Mouse (Mus musculus) limb, embryonic 10.5 days (tissue): ENCODE measurements around the gene Olfr1258. TPM values are rescaled to one million over a fixed set of nuclear protein-coding genes. Genes with fewer than 3 reads are reported as not detected.
"Not testable (repeated sequence)": the region's sequence is repeated elsewhere in the genome, so short reads cannot be mapped to it uniquely, and the experiment has no call there.

Experiments used
- DNase-seq: peaks from one replicate; pipeline ENCODE4 v3.0.0-alpha.2; 2017; ENCODE audit warnings: low spot score
- H3K27ac ChIP-seq: fragments of 300-500 bp; sonication (generic); 2 replicates; pipeline ENCODE4 v1.5.1; 2016; ENCODE audit warnings: mild to moderate bottlenecking
- H3K27me3 ChIP-seq: fragments of 300-500 bp; sonication (generic); 2 replicates; pipeline ENCODE4 v1.6.1; 2016; ENCODE audit warnings: low read depth, mild to moderate bottlenecking; ENCODE audit not compliant: poor library complexity, severe bottlenecking
- H3K36me3 ChIP-seq: fragments of 300-500 bp; sonication (generic); 2 replicates; pipeline ENCODE4 v1.6.1; 2016; ENCODE audit warnings: mild to moderate bottlenecking, moderate library complexity
- H3K4me1 ChIP-seq: fragments of 300-500 bp; sonication (generic); 2 replicates; pipeline ENCODE4 v1.6.1; 2016
- H3K4me3 ChIP-seq: fragments of 300-500 bp; sonication (generic); 2 replicates; pipeline ENCODE4 v1.5.1; 2016; ENCODE audit warnings: mild to moderate bottlenecking, moderate library complexity
- H3K9me3 ChIP-seq: fragments of 300-500 bp; sonication (generic); replicated peaks from 2 replicates; pipeline ENCODE4 v1.6.1; 2016; ENCODE audit warnings: mild to moderate bottlenecking
- WGBS: fragments of 180-500 bp; shearing (Covaris S2); methylation state at CpG from one replicate; pipeline ENCODE4 v1.1.7; 2016; 5-methylcytosine and 5-hydroxymethylcytosine counted together
- polyA plus RNA-seq: library from polyadenylated mRNA; unstranded; fragments of >200 nt; fragmentation: Nextera tagmentation; extraction: Ambion mirVana; gene quantifications from 2 replicates; pipeline ENCODE4 v1.2.1, GENCODE M21; 2016

The Olfr1258 gene
- polyA plus RNA-seq: not detected in 2 replicates

DNA sequence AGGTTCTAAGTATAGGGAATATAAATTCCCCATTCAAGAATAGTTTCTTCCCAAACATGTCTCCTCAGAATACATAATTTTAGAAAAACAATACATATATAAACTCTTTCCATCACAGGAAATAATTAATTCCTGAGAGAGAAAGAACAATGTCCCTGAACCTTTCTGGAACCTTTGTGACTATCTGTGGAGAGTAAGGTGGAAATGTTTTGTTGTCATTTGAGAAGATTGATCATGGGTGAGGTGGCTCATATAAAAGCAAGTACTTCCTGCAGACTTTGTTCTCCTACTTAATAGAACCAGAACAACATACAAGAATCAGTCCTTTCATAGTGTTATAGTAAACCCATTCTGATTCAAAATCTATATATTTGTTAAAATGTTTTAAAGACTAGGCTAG is at the start of gene Olfr1258:
Gene Olfr1258, plus strand, starts transcription at position 301 of the 400 bp plus-strand sequence.
- H3K27ac ChIP-seq: no peak within 1 kb of the TSS
- no peaks in the 10 kb centered on the region for H3K4me1 ChIP-seq
- H3K4me3 ChIP-seq: no peak within 1 kb of the TSS
- DNase-seq: no peak
- H3K36me3 ChIP-seq: no peaks in the 10 kb centered on the region
- no peaks in the 10 kb centered on the region for H3K9me3 ChIP-seq
- H3K27me3 ChIP-seq: no peaks in the 10 kb centered on the region

DNA sequence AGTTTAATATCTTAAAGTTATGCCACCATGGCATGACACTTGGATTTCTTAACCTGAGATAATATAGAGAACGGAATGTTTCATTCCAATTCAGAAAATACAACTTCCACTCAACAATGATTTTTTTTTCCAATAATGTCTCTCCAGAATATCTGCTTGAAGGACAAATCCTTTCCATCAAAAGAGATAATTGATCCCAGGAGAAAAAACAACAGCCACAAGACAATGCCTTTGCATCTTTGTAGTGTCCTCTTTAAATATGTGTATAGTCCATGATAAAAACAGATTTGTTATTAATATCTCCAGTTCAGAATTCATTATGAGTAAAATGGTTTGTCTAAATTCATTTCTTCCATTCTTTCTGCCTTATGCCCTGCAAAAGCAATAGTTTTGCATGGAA is 49.0 kb upstream of the Olfr1258 start, which contains the start of gene Olfr1257:
Gene Olfr1257, plus strand, starts transcription at position 301 of the 400 bp plus-strand sequence.
- no peaks in the 10 kb centered on the region for H3K27me3 ChIP-seq
- no peaks in the 10 kb centered on the region for H3K9me3 ChIP-seq
- H3K4me3 ChIP-seq: no peak within 1 kb of the TSS
- DNase-seq: no peak
- 91% methylated on average over 1 of the region's 1 CpGs for WGBS
- H3K36me3 ChIP-seq: no peaks in the 10 kb centered on the region
- H3K27ac ChIP-seq: no peak within 1 kb of the TSS
- no peaks in the 10 kb centered on the region for H3K4me1 ChIP-seq

DNA sequence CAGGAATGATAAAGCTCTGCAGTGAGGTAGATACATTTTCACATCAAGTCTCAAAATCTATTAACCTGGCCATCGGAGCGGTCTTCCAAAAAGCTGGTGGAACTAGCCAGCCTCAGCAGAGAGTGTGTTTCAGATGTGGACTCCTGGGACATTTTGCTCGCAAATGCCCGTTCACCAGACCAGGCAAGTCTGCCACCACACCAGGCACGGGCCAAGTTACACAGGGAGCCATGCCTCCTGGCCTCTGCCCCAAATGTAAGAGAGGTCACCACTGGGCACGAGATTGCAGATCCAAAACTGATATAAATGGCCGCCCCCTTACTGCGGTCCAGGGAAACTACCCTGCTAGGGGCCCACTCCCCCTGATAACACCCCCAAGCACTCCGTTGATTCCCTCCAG is 14.5 kb upstream of the Olfr1258 start:
- H3K9me3 ChIP-seq, H3K4me1 ChIP-seq, H3K36me3 ChIP-seq, H3K27ac ChIP-seq, DNase-seq, H3K27me3 ChIP-seq, H3K4me3 ChIP-seq: not testable (repeated sequence)
- WGBS: 95% methylated on average over 9 of the region's 9 CpGs

DNA sequence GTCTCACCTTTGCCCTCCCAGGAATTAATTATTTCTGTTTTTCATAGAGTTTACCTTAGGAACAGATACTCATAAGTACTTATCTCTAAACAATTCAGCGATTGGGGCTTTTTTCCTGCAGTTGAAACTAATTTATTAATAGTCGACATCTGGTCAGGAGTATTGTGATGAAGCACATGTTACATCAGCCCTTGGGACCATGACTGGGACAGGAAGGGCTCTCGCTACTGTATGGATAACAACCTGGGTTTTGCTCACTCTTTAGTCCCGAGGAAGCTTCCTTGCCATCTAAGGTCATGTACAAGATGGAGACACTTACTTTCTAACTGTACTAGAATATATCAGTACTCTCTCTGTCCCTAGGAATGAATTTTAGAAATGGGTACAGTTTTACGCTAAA is 21.5 kb downstream of the Olfr1258 start, which contains the start of gene Olfr1259:
Gene Olfr1259, minus strand, starts transcription at position 101 of the 400 bp plus-strand sequence.
- DNase-seq: no peak
- 93% methylated on average over 5 of the region's 5 CpGs for whole genome bisulfite sequencing

DNA sequence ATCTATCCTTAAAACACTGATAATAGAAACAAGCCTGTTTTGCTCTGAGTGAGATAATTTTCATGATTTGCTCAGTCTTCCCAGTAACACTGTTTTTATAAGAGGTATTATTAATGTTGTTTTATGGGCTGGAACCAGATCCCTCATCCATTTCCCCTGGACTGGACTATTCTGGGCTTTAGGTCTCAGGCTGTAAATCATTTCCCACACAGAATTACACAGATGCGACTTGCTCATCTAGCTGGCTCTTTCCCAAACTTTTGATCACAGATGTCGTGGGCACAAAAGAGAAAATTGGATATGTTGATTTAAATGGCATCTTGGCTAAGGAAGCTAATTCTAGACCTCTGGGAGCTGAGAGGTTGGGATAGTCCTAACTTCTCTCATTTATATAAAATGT is 47.1 kb downstream of the Olfr1258 start, which contains the start of gene Olfr1260:
Gene Olfr1260, plus strand, starts transcription at position 157 of the 400 bp plus-strand sequence.
- DNase-seq: no peak
- no peaks in the 10 kb centered on the region for H3K27me3 ChIP-seq
- H3K36me3 ChIP-seq: no peaks in the 10 kb centered on the region
- H3K9me3 ChIP-seq: no peaks in the 10 kb centered on the region
- 85% methylated on average over 2 of the region's 2 CpGs for WGBS
- no peaks in the 10 kb centered on the region for H3K4me1 ChIP-seq
- H3K4me3 ChIP-seq: no peak within 1 kb of the TSS
- H3K27ac ChIP-seq: no peak within 1 kb of the TSS

More for the DNA sequence above, 21.5 kb downstream of the Olfr1258 start, which contains the start of gene Olfr1259:
- Histone ChIP-seq H3K27me3 (no peaks in the 10 kb centered on the region), H3K4me1 (no peaks in the 10 kb centered on the region), H3K4me3 (no peak within 1 kb of the TSS), H3K36me3 (no peaks in the 10 kb centered on the region), H3K9me3 (no peaks in the 10 kb centered on the region), H3K27ac (no peak within 1 kb of the TSS)

DNA sequence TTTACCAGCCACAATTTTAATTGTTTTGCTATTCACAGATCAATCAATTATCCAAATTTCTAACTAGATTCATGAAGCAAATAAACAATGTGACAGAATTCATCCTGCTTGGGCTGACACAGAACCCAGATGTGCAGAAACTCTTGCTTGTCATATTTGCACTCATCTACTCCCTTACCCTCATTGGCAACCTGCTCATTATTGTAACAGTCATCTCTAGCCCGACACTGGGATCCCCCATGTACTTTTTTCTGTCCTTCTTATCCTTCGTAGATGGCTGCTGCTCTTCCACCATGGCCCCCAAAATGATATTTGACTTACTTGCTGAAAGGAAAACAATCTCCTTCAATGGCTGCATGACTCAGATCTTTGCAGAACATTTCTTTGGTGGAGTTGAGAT is 50.6 kb downstream of the Olfr1258 start:
- H3K36me3 ChIP-seq: no peaks in the 10 kb centered on the region
- no peak overlapping the region for H3K4me3 ChIP-seq
- H3K27me3 ChIP-seq: no peaks in the 10 kb centered on the region
- DNase-seq: no peak
- no peak overlapping the region for H3K27ac ChIP-seq
- H3K9me3 ChIP-seq: no peaks in the 10 kb centered on the region
- no peaks in the 10 kb centered on the region for H3K4me1 ChIP-seq
- WGBS: 89% methylated on average over 2 of the region's 2 CpGs

Other genes with a start within 250 kb of the Olfr1258 start
- gene Olfr1252, start 202.3 kb upstream of the Olfr1258 start, polyA plus RNA-seq: not detected in 2 replicates
- not detected in 2 replicates for gene Olfr1253, start 170.2 kb upstream of the Olfr1258 start, polyA plus RNA-seq
- gene Olfr1254, start 133.7 kb upstream of the Olfr1258 start, polyA plus RNA-seq: not detected in 2 replicates
- not detected in 2 replicates for gene Olfr1255, start 115.3 kb upstream of the Olfr1258 start, polyA plus RNA-seq
- not detected in 2 replicates for gene Olfr1256, start 85.8 kb upstream of the Olfr1258 start, polyA plus RNA-seq
- gene Olfr48, start 79.1 kb upstream of the Olfr1258 start, polyA plus RNA-seq: not detected in 2 replicates
- gene Olfr1257, start 48.9 kb upstream of the Olfr1258 start, polyA plus RNA-seq: not detected in 2 replicates
- not detected in 2 replicates for gene Olfr1259, start 21.4 kb downstream of the Olfr1258 start, polyA plus RNA-seq
- not detected in 2 replicates for gene Olfr1260, start 47.0 kb downstream of the Olfr1258 start, polyA plus RNA-seq
- gene Olfr1261, start 63.9 kb downstream of the Olfr1258 start, polyA plus RNA-seq: not detected in 2 replicates
- not detected in 2 replicates for gene Olfr1262, start 72.8 kb downstream of the Olfr1258 start, polyA plus RNA-seq
- gene Olfr1263, start 84.8 kb downstream of the Olfr1258 start, polyA plus RNA-seq: not detected in 2 replicates
- not detected in 2 replicates for gene Olfr1264, start 98.3 kb downstream of the Olfr1258 start, polyA plus RNA-seq
- not detected in 2 replicates for gene Olfr1265, start 108.0 kb downstream of the Olfr1258 start, polyA plus RNA-seq
- gene Olfr140, start 136.3 kb downstream of the Olfr1258 start, polyA plus RNA-seq: not detected in 2 replicates
- not detected in 2 replicates for gene Olfr1269, start 194.1 kb downstream of the Olfr1258 start, polyA plus RNA-seq
- gene Olfr32, start 215.0 kb downstream of the Olfr1258 start, polyA plus RNA-seq: not detected in 2 replicates
- not detected in 2 replicates for gene Olfr1270, start 225.8 kb downstream of the Olfr1258 start, polyA plus RNA-seq